Mouse (Mus musculus) myocyte (in vitro differentiated cells): ENCODE results near the gene Htra3. TPM values are rescaled to one million over a fixed set of nuclear protein-coding genes. Genes with fewer than 3 reads are reported as not detected.

Experiments used
- H3K27me3 ChIP-seq: one replicate; pipeline ENCODE4 v1.6.1; 2011; ENCODE audit not compliant: control insufficient read depth, insufficient read depth, insufficient read length
- H3K36me3 ChIP-seq: one replicate; pipeline ENCODE4 v1.6.1; 2011; ENCODE audit not compliant: control insufficient read depth, insufficient read depth
- H3K4me2 ChIP-seq: one replicate; pipeline ENCODE4 v1.6.1; 2011; ENCODE audit warnings: low read depth, control low read depth
- H3K4me3 ChIP-seq: one replicate; pipeline ENCODE4 v1.5.1; 2011; ENCODE audit warnings: mild to moderate bottlenecking, control low read depth, moderate library complexity
- H3K79me2 ChIP-seq: one replicate; pipeline ENCODE4 v1.6.1; 2011; ENCODE audit not compliant: control insufficient read depth, insufficient read depth
- H3ac ChIP-seq: one replicate; pipeline ENCODE4 v1.6.1; 2011; ENCODE audit not compliant: control insufficient read depth, insufficient read length
- CEBPB ChIP-seq: IDR thresholded peaks from 2 replicates; pipeline ENCODE4 v1.6.1; 2011; ENCODE audit warnings: mild to moderate bottlenecking, moderate library complexity; ENCODE audit not compliant: poor library complexity, insufficient read depth, severe bottlenecking
- E2F4 ChIP-seq: IDR thresholded peaks from one replicate; pipeline ENCODE4 v1.6.1; 2011; ENCODE audit warnings: mild to moderate bottlenecking, control low read depth, moderate library complexity; ENCODE audit not compliant: insufficient read depth
- MAX ChIP-seq: IDR thresholded peaks from one replicate; pipeline ENCODE4 v1.6.1; 2011; ENCODE audit warnings: low read depth, mild to moderate bottlenecking, control low read depth
- MYOD1 ChIP-seq, 3 experiments: IDR thresholded peaks; one replicate each; pipeline ENCODE4 v1.6.1; 2011; ENCODE audit warnings: control low read depth in 2 of 3, low read depth in 2 of 3, mild to moderate bottlenecking in 2 of 3, moderate library complexity in 1 of 3; ENCODE audit not compliant: insufficient read length in 2 of 3, control insufficient read depth in 1 of 3
- MYOG ChIP-seq, 3 experiments: IDR thresholded peaks; one replicate each; pipeline ENCODE4 v1.6.1; 2011; ENCODE audit warnings: control low read depth in 2 of 3, low read depth in 2 of 3, mild to moderate bottlenecking in 2 of 3; ENCODE audit not compliant: insufficient read length in 2 of 3, control insufficient read depth in 1 of 3, insufficient read depth in 1 of 3
- POLR2A ChIP-seq: IDR thresholded peaks from one replicate; pipeline ENCODE4 v1.6.1; 2011; ENCODE audit warnings: low read depth, mild to moderate bottlenecking, control low read depth, moderate library complexity; ENCODE audit not compliant: insufficient read length
- POLR2AphosphoS2 ChIP-seq: IDR thresholded peaks from one replicate; pipeline ENCODE4 v1.6.1; 2011; ENCODE audit warnings: low read depth, control low read depth; ENCODE audit not compliant: insufficient read length
- REST ChIP-seq: IDR thresholded peaks from one replicate; pipeline ENCODE4 v1.6.1; 2011; ENCODE audit warnings: mild to moderate bottlenecking, control low read depth, moderate library complexity; ENCODE audit not compliant: insufficient read depth, insufficient read length
- SRF ChIP-seq: IDR thresholded peaks from one replicate; pipeline ENCODE4 v1.6.1; 2011; ENCODE audit warnings: low read depth; ENCODE audit not compliant: control insufficient read depth, insufficient read length
- TCF12 ChIP-seq: IDR thresholded peaks from one replicate; pipeline ENCODE4 v1.6.1; 2011; ENCODE audit warnings: mild to moderate bottlenecking, control low read depth; ENCODE audit not compliant: poor library complexity, insufficient read depth, severe bottlenecking
- TCF3 ChIP-seq: IDR thresholded peaks from one replicate; pipeline ENCODE4 v1.6.1; 2011; ENCODE audit warnings: low read depth, control low read depth; ENCODE audit not compliant: insufficient read length
- USF1 ChIP-seq: IDR thresholded peaks from one replicate; pipeline ENCODE4 v1.6.1; 2011; ENCODE audit warnings: low read depth, mild to moderate bottlenecking, control low read depth, moderate library complexity
- polyA plus RNA-seq: library from polyadenylated mRNA; unstranded; fragments of >200 nt; fragmentation: generic; extraction: Trizol; gene quantifications from one replicate; pipeline ENCODE4 v1.2.1, GENCODE M21; 2012; ENCODE audit warnings: missing spikeins

The Htra3 gene
- polyA plus RNA-seq, 1 experiment = 5.9 TPM

DNA sequence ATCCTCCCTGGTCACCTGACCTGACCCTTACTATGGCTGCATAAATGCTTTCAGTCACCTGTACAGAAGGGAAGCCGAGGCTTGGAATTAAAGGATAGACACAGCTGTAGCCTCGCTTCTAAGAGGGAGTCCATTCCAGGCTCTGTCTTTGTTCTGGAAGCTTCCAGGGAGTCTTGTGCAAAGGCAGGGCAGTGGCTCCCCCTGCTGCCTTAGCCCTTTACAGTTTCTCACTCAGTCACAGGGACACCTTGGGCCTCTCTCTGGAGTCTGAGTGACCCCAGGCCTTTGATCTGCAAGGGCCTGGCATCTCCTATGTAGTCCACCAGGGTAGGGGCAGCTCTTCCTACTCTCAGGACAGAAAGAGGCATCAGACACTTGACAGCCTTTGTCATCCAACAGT lies 1.4 kb upstream of the Htra3 start:
- TF ChIP-seq SRF (no peak), E2F4 (no peak), CEBPB (no peak)
- H3K36me3 ChIP-seq = no peaks in the 10 kb centered on the region
- no peak overlapping the region for H3K4me3 ChIP-seq
- no peak overlapping the region for H3K4me2 ChIP-seq
- no peak overlapping the region for H3ac ChIP-seq
- peaks cover 6% of the 10 kb centered on the region for H3K27me3 ChIP-seq
- H3K79me2 ChIP-seq = no peaks in the 10 kb centered on the region

DNA sequence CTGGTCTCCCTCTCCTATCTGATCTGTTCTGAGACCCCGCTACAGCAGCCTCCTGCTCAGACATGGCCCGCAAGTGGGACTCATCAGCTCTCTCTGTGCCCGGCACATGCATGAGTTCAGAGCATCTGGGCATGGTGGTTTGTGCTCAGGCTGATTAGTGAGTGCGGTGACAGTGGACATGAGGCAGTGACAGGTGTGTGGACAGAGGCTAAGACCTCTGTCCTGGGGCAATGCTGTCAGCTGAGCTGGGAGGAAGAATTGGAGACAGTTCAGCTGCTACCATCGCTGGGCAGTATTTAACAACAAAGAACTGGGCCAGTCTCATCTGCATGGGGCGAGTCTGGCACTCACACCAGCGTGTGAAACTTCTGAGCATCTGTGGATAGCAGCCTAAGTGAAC lies 2.6 kb downstream of the Htra3 start:
- no peak overlapping the region for H3ac ChIP-seq
- H3K4me2 ChIP-seq = no peak overlapping the region
- no peaks in the 10 kb centered on the region for H3K79me2 ChIP-seq
- H3K4me3 ChIP-seq = no peak overlapping the region
- TF ChIP-seq MYOG (IDR thresholded peaks at IDR 0.05; ENCODE audit: control insufficient read depth in 1 of 3, insufficient read depth in 1 of 3, insufficient read length in 2 of 3, low read depth in 2 of 3) (peak; percentile 67 to 93 (median 84)), POLR2A (no peak), MYOD1 (IDR thresholded peaks at IDR 0.05; ENCODE audit: control insufficient read depth in 1 of 3, insufficient read length in 2 of 3, low read depth in 2 of 3) (peak; percentile 76 to 97 (median 88))
- H3K27me3 ChIP-seq = peaks cover 6% of the 10 kb centered on the region
- no peaks in the 10 kb centered on the region for H3K36me3 ChIP-seq

DNA sequence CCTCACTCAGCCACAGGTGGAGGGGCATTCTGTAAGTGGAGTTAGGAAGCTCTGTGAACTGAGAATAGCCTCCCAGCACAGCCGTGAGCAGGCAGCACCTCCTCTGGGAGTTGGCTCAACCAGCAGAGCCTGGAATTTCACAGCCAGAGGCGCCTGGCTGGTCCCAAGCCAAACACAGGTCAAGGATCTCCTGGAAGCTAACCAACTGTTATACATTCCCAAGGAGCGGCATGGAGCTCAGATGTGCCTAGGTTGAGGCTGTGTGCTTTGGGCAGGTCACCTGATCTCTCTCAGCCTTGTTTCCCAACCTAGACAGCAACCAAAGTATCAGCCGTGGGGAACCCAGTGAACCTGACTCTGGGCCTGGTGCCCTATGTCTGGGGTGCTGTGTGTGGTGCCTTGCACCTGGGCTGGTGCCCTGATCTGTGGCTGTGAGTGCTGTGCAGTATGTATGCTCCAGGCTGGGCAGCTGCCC lies 5.5 kb downstream of the Htra3 start:
- Histone ChIP-seq H3K36me3 (no peaks in the 10 kb centered on the region), H3K79me2 (no peaks in the 10 kb centered on the region), H3K27me3 (peaks cover 4% of the 10 kb centered on the region), H3K4me2 (peak overlapping the region; percentile 50), H3K4me3 (no peak overlapping the region), H3ac (no peak overlapping the region)
- TF ChIP-seq MYOD1 (IDR thresholded peaks at IDR 0.05; ENCODE audit: control insufficient read depth in 1 of 3, insufficient read length in 2 of 3, low read depth in 2 of 3) = peak in 2 of 3 experiments; percentile 45 to 64
- TF ChIP-seq USF1 = peak; percentile 1
- TF ChIP-seq E2F4 = no peak
- peak in 2 of 3 experiments; percentile 46 to 51 for TF ChIP-seq MYOG (IDR thresholded peaks at IDR 0.05; ENCODE audit: control insufficient read depth in 1 of 3, insufficient read depth in 1 of 3, insufficient read length in 2 of 3, low read depth in 2 of 3)
- no peak for TF ChIP-seq POLR2AphosphoS2

DNA sequence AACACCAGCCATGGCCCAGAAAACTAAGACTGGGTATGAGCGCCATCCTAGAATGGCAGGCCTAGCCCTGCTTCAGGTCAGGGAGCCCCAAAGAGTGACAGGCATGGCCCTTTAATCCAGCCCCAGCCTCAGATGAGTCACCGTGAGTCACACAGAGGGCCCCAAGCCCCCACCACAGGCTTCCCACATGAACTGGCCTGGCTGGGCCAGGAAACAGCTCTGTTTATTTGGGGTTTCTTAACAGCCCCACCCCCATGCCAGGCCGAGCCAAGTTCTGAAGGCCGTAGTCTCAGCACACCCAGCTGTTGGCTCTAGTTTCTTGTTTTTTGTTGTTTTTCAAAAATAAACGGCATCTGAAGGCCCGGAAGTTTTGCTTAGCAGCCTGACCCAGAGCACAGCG lies 6.5 kb downstream of the Htra3 start:
- Histone ChIP-seq H3K27me3 (no peaks in the 10 kb centered on the region), H3K4me3 (no peak overlapping the region), H3K4me2 (peak overlapping the region; percentile 50), H3ac (no peak overlapping the region), H3K36me3 (no peaks in the 10 kb centered on the region), H3K79me2 (no peaks in the 10 kb centered on the region)
- TF ChIP-seq MYOD1 (IDR thresholded peaks at IDR 0.05; ENCODE audit: control insufficient read depth in 1 of 3, insufficient read length in 2 of 3, low read depth in 2 of 3) (peak in 2 of 3 experiments; percentile 25 to 27), SRF (no peak), CEBPB (no peak), POLR2AphosphoS2 (no peak), REST (no peak), MAX (no peak), MYOG (IDR thresholded peaks at IDR 0.05; ENCODE audit: control insufficient read depth in 1 of 3, insufficient read depth in 1 of 3, insufficient read length in 2 of 3, low read depth in 2 of 3) (peak in 2 of 3 experiments; percentile 27 to 45), E2F4 (no peak), USF1 (no peak), TCF12 (no peak), TCF3 (no peak), POLR2A (no peak)

DNA sequence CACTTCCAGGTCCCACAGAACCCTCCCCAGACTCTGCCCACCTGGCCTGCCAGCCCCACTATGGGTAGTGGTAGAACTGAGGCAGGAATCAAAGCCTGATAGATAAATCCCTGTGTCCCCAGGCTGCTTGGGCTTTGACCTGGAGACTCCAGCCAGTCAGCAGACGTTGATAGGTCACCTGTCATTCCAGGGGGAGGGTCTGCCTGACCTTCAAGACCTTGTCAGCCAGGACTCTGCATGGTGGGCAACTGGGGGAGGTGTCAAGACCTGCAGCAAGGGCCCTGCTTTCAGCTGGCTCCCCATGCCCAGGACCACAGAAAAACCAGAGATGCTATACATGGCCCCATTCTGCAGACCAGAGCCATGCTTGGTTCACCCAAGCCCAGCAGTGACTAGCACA lies 7.0 kb downstream of the Htra3 start:
- no peak overlapping the region for H3K4me3 ChIP-seq
- no peaks in the 10 kb centered on the region for H3K36me3 ChIP-seq
- no peaks in the 10 kb centered on the region for H3K79me2 ChIP-seq
- H3K27me3 ChIP-seq = no peaks in the 10 kb centered on the region
- no peak for TF ChIP-seq POLR2A
- no peak for TF ChIP-seq MYOD1 (IDR thresholded peaks at IDR 0.05; ENCODE audit: control insufficient read depth in 1 of 3, insufficient read length in 2 of 3, low read depth in 2 of 3)
- TF ChIP-seq TCF3 = no peak
- no peak for TF ChIP-seq MYOG (IDR thresholded peaks at IDR 0.05; ENCODE audit: control insufficient read depth in 1 of 3, insufficient read depth in 1 of 3, insufficient read length in 2 of 3, low read depth in 2 of 3)
- no peak for TF ChIP-seq POLR2AphosphoS2
- no peak for TF ChIP-seq E2F4
- TF ChIP-seq SRF = no peak
- no peak for TF ChIP-seq CEBPB
- TF ChIP-seq USF1 = no peak
- TF ChIP-seq MAX = no peak
- TF ChIP-seq REST = no peak
- no peak for TF ChIP-seq TCF12
- peak overlapping the region; percentile 50 for H3K4me2 ChIP-seq
- no peak overlapping the region for H3ac ChIP-seq
